Mouse (Mus musculus) MEL (cell line): ENCODE data around the gene Ptrh2.

Source experiments
- CTCF ChIP-seq, 3 experiments: IDR thresholded peaks in 2 of 3; conservative IDR thresholded peaks in 1 of 3; 2 replicates each; pipeline ENCODE4 v1.5.1; 2011 to 2012; ENCODE audit warnings: low read length in 3 of 3, low read depth in 2 of 3, mild to moderate bottlenecking in 2 of 3, improper control_type of control experiment in 1 of 3, inconsistent platforms in 1 of 3, mixed read lengths in 1 of 3, moderate library complexity in 1 of 3; ENCODE audit not compliant: control insufficient read depth in 1 of 3, insufficient read depth in 1 of 3, poor library complexity in 1 of 3, severe bottlenecking in 1 of 3
- ELF1 ChIP-seq: IDR thresholded peaks from 2 replicates; pipeline ENCODE4 v1.6.1; 2014; ENCODE audit warnings: low read depth, mild to moderate bottlenecking, inconsistent platforms, low read length, improper control_type of control experiment, moderate library complexity
- EP300 ChIP-seq, 2 experiments: IDR thresholded peaks; 2 replicates each; pipeline ENCODE4 v1.6.1; 2011; ENCODE audit warnings: improper control_type of control experiment in 2 of 2, low read length in 2 of 2, low read depth in 1 of 2, mild to moderate bottlenecking in 1 of 2
- ETS1 ChIP-seq: IDR thresholded peaks from 2 replicates; pipeline ENCODE4 v1.6.1; 2012; ENCODE audit warnings: low read depth, mild to moderate bottlenecking, inconsistent platforms, low read length, improper control_type of control experiment, moderate library complexity
- MXI1 ChIP-seq: IDR thresholded peaks from 2 replicates; pipeline ENCODE4 v1.6.1; 2011; ENCODE audit warnings: mild to moderate bottlenecking, low read depth, low read length, improper control_type of control experiment
- NELFE ChIP-seq: IDR thresholded peaks from 2 replicates; pipeline ENCODE4 v1.6.1; 2011; ENCODE audit warnings: low read depth, low read length, improper control_type of control experiment
- POLR2A ChIP-seq, 2 experiments: IDR thresholded peaks; 2 replicates each; pipeline ENCODE4 v1.6.1; 2011 to 2012; ENCODE audit warnings: low read length in 2 of 2, mild to moderate bottlenecking in 2 of 2, control low read depth in 1 of 2, improper control_type of control experiment in 1 of 2, low read depth in 1 of 2, moderate library complexity in 1 of 2; ENCODE audit not compliant: control insufficient read depth in 1 of 2, insufficient read depth in 1 of 2, poor library complexity in 1 of 2
- TCF12 ChIP-seq: IDR thresholded peaks from 2 replicates; pipeline ENCODE4 v1.6.1; 2014; ENCODE audit warnings: low read depth, mild to moderate bottlenecking, inconsistent platforms, low read length, improper control_type of control experiment, moderate library complexity
- ZC3H11A ChIP-seq: IDR thresholded peaks from 2 replicates; pipeline ENCODE4 v1.6.1; 2012; ENCODE audit warnings: low read depth, mild to moderate bottlenecking, inconsistent platforms, low read length, improper control_type of control experiment
- ZMIZ1 ChIP-seq: IDR thresholded peaks from 2 replicates; pipeline ENCODE4 v1.6.1; 2012; ENCODE audit warnings: low read depth, mild to moderate bottlenecking, inconsistent platforms, low read length, improper control_type of control experiment, moderate library complexity

- TF ChIP-seq ELF1 (no peak), ZC3H11A (no peak), EP300 (IDR thresholded peaks at IDR 0.05; ENCODE audit: low read depth in 1 of 2, low read length in 2 of 2) (no peak), NELFE (no peak), CTCF (IDR thresholded peaks at IDR 0.05 in 2 of 3, conservative IDR thresholded peaks at IDR 0.05 in 1 of 3; ENCODE audit: control insufficient read depth in 1 of 3, insufficient read depth in 1 of 3, low read depth in 2 of 3, low read length in 3 of 3, poor library complexity in 1 of 3, severe bottlenecking in 1 of 3) (no peak), ZMIZ1 (no peak), MXI1 (no peak), POLR2A (IDR thresholded peaks at IDR 0.05; ENCODE audit: control insufficient read depth in 1 of 2, insufficient read depth in 1 of 2, low read depth in 1 of 2, low read length in 2 of 2, poor library complexity in 1 of 2) (no peak), TCF12 (no peak), ETS1 (no peak)
Observed at GRCm38 (mm10) chr11:86637697-86638096, 46.1 kb upstream of the Ptrh2 start.
